Mouse (Mus musculus) lung, postnatal 0 days (tissue): ENCODE data around the gene Ntn4. TPM values are rescaled to one million over a fixed set of nuclear protein-coding genes. Genes with fewer than 3 reads are reported as not detected.

Source experiments
- ATAC-seq: fragments of 200-750 bp; cut with Nextera tagmentation; 2 replicates; pipeline ENCODE4 v1.8.0; 2017; ENCODE audit warnings: moderate library complexity
- DNase-seq: peaks from one replicate; pipeline ENCODE4 v3.0.0-alpha.2; 2016; ENCODE audit warnings: low spot score
- H3K27ac ChIP-seq: fragments of 300-500 bp; sonication (generic); 2 replicates; pipeline ENCODE4 v1.5.1; 2014; ENCODE audit warnings: antibody characterized with exemption, mild to moderate bottlenecking, low read length, mixed read lengths
- H3K27me3 ChIP-seq: fragments of 300-500 bp; sonication (generic); replicated peaks from 2 replicates; pipeline ENCODE4 v1.6.1; 2014; ENCODE audit warnings: low read length, mixed read lengths; ENCODE audit not compliant: insufficient read depth
- H3K36me3 ChIP-seq: fragments of 300-500 bp; sonication (generic); 2 replicates; pipeline ENCODE4 v1.6.1; 2014; ENCODE audit warnings: low read length, mixed read lengths; ENCODE audit not compliant: insufficient read depth
- H3K4me1 ChIP-seq: fragments of 300-500 bp; sonication (generic); 2 replicates; pipeline ENCODE4 v1.6.1; 2014; ENCODE audit warnings: antibody characterized with exemption, low read depth, low read length, mixed read lengths; ENCODE audit not compliant: insufficient read depth
- H3K4me2 ChIP-seq: fragments of 300-500 bp; sonication (generic); replicated peaks from 2 replicates; pipeline ENCODE4 v1.6.1; 2014; ENCODE audit warnings: low read depth, mild to moderate bottlenecking, low read length, moderate library complexity, mixed read lengths
- H3K4me3 ChIP-seq: fragments of 300-500 bp; sonication (generic); 2 replicates; pipeline ENCODE4 v1.5.1; 2014; ENCODE audit warnings: low read depth, low read length
- H3K9ac ChIP-seq: fragments of 300-500 bp; sonication (generic); replicated peaks from 2 replicates; pipeline ENCODE4 v1.6.1; 2014; ENCODE audit warnings: low read depth, mild to moderate bottlenecking
- H3K9me3 ChIP-seq: fragments of 300-500 bp; sonication (generic); 2 replicates; pipeline ENCODE4 v1.6.1; 2016; ENCODE audit warnings: low read length, mixed read lengths
- CTCF ChIP-seq: IDR thresholded peaks from 2 replicates; pipeline ENCODE4 v1.5.1; 2016; ENCODE audit warnings: antibody characterized with exemption, mild to moderate bottlenecking
- EP300 ChIP-seq: IDR thresholded peaks from 2 replicates; pipeline ENCODE4 v1.6.1; 2016; ENCODE audit warnings: antibody characterized with exemption, mild to moderate bottlenecking, control low read depth
- WGBS: fragments of 180-500 bp; shearing (Covaris S2); extraction: QIAGEN DNeasy Blood & Tissue Kit; methylation state at CpG from one replicate; pipeline ENCODE4 v1.1.7; 2014; 5-methylcytosine and 5-hydroxymethylcytosine counted together
- polyA plus RNA-seq: library from polyadenylated mRNA; unstranded; fragments of >200 nt; fragmentation: Nextera tagmentation; extraction: Ambion mirVana; gene quantifications from 2 replicates; pipeline ENCODE4 v1.2.1, GENCODE M21; 2015

Gene Ntn4
- polyA plus RNA-seq, 1 experiment from 2014 or later = 1.4 TPM

- DNase-seq = no peak
- TF ChIP-seq EP300 = no peak
- no peak for TF ChIP-seq CTCF
- Histone ChIP-seq H3K4me1 (no peaks in the 10 kb centered on the region), H3K36me3 (no peaks in the 10 kb centered on the region), H3K4me2 (no peak overlapping the region), H3K9me3 (no peaks in the 10 kb centered on the region), H3K27ac (no peak overlapping the region), H3K27me3 (no peaks in the 10 kb centered on the region), H3K9ac (no peak overlapping the region), H3K4me3 (no peak overlapping the region)
- 67% methylated on average over 6 of the region's 6 CpGs for WGBS
- no peak for ATAC-seq
Measured at GRCm38 (mm10) chr10:93730514-93730913, 90.0 kb downstream of the Ntn4 start.

GRCm38 (mm10) chr10:93731248-93731691 is 90.8 kb downstream of the Ntn4 start:
- no peak overlapping the region for H3K4me2 ChIP-seq
- H3K27me3 ChIP-seq = no peaks in the 10 kb centered on the region
- no peak for ATAC-seq
- H3K9ac ChIP-seq = no peak overlapping the region
- no peaks in the 10 kb centered on the region for H3K36me3 ChIP-seq
- TF ChIP-seq EP300 (no peak), CTCF (no peak)
- no peak overlapping the region for H3K4me3 ChIP-seq
- H3K4me1 ChIP-seq = no peaks in the 10 kb centered on the region
- H3K9me3 ChIP-seq = no peaks in the 10 kb centered on the region
- no peak overlapping the region for H3K27ac ChIP-seq
- DNase-seq = no peak
- 77% methylated on average over 9 of the region's 9 CpGs for WGBS

GRCm38 (mm10) chr10:93736114-93736645 is 95.7 kb downstream of the Ntn4 start:
- TF ChIP-seq CTCF (no peak), EP300 (no peak)
- 44% methylated on average over 6 of the region's 6 CpGs for WGBS
- no peaks in the 10 kb centered on the region for H3K9me3 ChIP-seq
- H3K36me3 ChIP-seq = no peaks in the 10 kb centered on the region
- no peak overlapping the region for H3K4me3 ChIP-seq
- no peak overlapping the region for H3K4me2 ChIP-seq
- H3K9ac ChIP-seq = no peak overlapping the region
- H3K27me3 ChIP-seq = no peaks in the 10 kb centered on the region
- H3K4me1 ChIP-seq = no peaks in the 10 kb centered on the region
- H3K27ac ChIP-seq = no peak overlapping the region
- ATAC-seq (peak; percentile 63), DNase-seq (peak; percentile 54)

GRCm38 (mm10) chr10:93737080-93737479 is 96.6 kb downstream of the Ntn4 start:
- Histone ChIP-seq H3K4me3 (no peak overlapping the region), H3K4me2 (no peak overlapping the region), H3K9me3 (no peaks in the 10 kb centered on the region), H3K9ac (no peak overlapping the region), H3K4me1 (no peaks in the 10 kb centered on the region), H3K36me3 (no peaks in the 10 kb centered on the region), H3K27ac (no peak overlapping the region), H3K27me3 (no peaks in the 10 kb centered on the region)
- TF ChIP-seq CTCF (no peak), EP300 (no peak)
- DNase-seq (no peak), ATAC-seq (no peak)
- WGBS = 81% methylated on average over 5 of the region's 5 CpGs

- Histone ChIP-seq H3K27ac (no peak overlapping the region), H3K9ac (no peak overlapping the region), H3K36me3 (no peaks in the 10 kb centered on the region), H3K4me2 (no peak overlapping the region), H3K9me3 (no peaks in the 10 kb centered on the region), H3K27me3 (no peaks in the 10 kb centered on the region), H3K4me1 (no peaks in the 10 kb centered on the region), H3K4me3 (no peak overlapping the region)
- DNase-seq = no peak
- no peak for ATAC-seq
- 72% methylated on average over 14 of the region's 14 CpGs for WGBS
- no peak for TF ChIP-seq CTCF
- no peak for TF ChIP-seq EP300
Measured at GRCm38 (mm10) chr10:93741446-93742096, 101.1 kb downstream of the Ntn4 start.

- Histone ChIP-seq H3K4me2 (no peak overlapping the region), H3K9ac (no peak overlapping the region), H3K9me3 (no peaks in the 10 kb centered on the region), H3K27ac (no peak overlapping the region), H3K4me1 (no peaks in the 10 kb centered on the region), H3K36me3 (no peaks in the 10 kb centered on the region), H3K27me3 (no peaks in the 10 kb centered on the region), H3K4me3 (no peak overlapping the region)
- 44% methylated on average over 3 of the region's 3 CpGs for WGBS
- ATAC-seq = no peak
- no peak for DNase-seq
- TF ChIP-seq CTCF (no peak), EP300 (no peak)
Measured at GRCm38 (mm10) chr10:93742097-93742446, 101.6 kb downstream of the Ntn4 start.
